Mouse (Mus musculus) c-Kit-positive CD71-negative TER-119-negative erythroid progenitor cells, embryonic 14.5 days (primary cell): ENCODE data around the gene Tmem114.

Source experiments
- DNase-seq: peaks from one replicate; pipeline ENCODE4 v3.0.0-alpha.2; 2013; ENCODE audit warnings: low read depth

Tmem114 gene

GRCm38 (mm10) chr16:8424971-8425330 lies at the start of gene Tmem114:
Gene Tmem114 (minus strand): TSS chr16:8425136.
- DNase-seq = no peak

- peak; percentile 79 for DNase-seq
Observed at GRCm38 (mm10) chr16:8470603-8471481, 45.9 kb upstream of the Tmem114 start, which contains the start of gene Mettl22. Gene Mettl22 (plus strand): TSS chr16:8470788.

- DNase-seq = no peak
Observed at GRCm38 (mm10) chr16:8470132-8470531, 45.2 kb upstream of the Tmem114 start.

- DNase-seq = peak; percentile 67
Observed at GRCm38 (mm10) chr16:8459098-8459497, 34.2 kb upstream of the Tmem114 start.

GRCm38 (mm10) chr16:8458391-8458790 lies 33.5 kb upstream of the Tmem114 start:
- DNase-seq = no peak

GRCm38 (mm10) chr16:8455221-8455620 lies 30.3 kb upstream of the Tmem114 start:
- no peak for DNase-seq

- no peak for DNase-seq
Observed at GRCm38 (mm10) chr16:8453301-8453700, 28.4 kb upstream of the Tmem114 start.

GRCm38 (mm10) chr16:8446256-8446655 lies 21.3 kb upstream of the Tmem114 start:
- DNase-seq = no peak

GRCm38 (mm10) chr16:8444911-8445310 lies 20.0 kb upstream of the Tmem114 start:
- no peak for DNase-seq

GRCm38 (mm10) chr16:8432616-8433015 lies 7.7 kb upstream of the Tmem114 start:
- no peak for DNase-seq

- no peak for DNase-seq
Observed at GRCm38 (mm10) chr16:8429531-8429930, 4.6 kb upstream of the Tmem114 start.

GRCm38 (mm10) chr16:8425736-8426135 lies 800 bp upstream of the Tmem114 start:
- no peak for DNase-seq

- no peak for DNase-seq
Observed at GRCm38 (mm10) chr16:8424161-8424970, 570 bp downstream of the Tmem114 start.

GRCm38 (mm10) chr16:8423626-8424114 lies 1.3 kb downstream of the Tmem114 start:
- DNase-seq = no peak

- DNase-seq = no peak
Observed at GRCm38 (mm10) chr16:8420842-8421241, 4.1 kb downstream of the Tmem114 start.

- no peak for DNase-seq
Observed at GRCm38 (mm10) chr16:8420381-8420780, 4.6 kb downstream of the Tmem114 start.

GRCm38 (mm10) chr16:8419666-8420065 lies 5.3 kb downstream of the Tmem114 start:
- DNase-seq = no peak

- DNase-seq = no peak
Observed at GRCm38 (mm10) chr16:8418126-8418525, 6.8 kb downstream of the Tmem114 start.

GRCm38 (mm10) chr16:8417011-8417720 lies 7.8 kb downstream of the Tmem114 start:
- DNase-seq = no peak

- DNase-seq = no peak
Observed at GRCm38 (mm10) chr16:8415996-8416395, 8.9 kb downstream of the Tmem114 start.

GRCm38 (mm10) chr16:8413441-8413840 lies 11.5 kb downstream of the Tmem114 start:
- no peak for DNase-seq

- DNase-seq = peak; percentile 60
Observed at GRCm38 (mm10) chr16:8412213-8412612, 12.7 kb downstream of the Tmem114 start.
